Mouse (Mus musculus) brain, embryonic 14.5 days (tissue): ENCODE data around the gene Gsk3a. TPM values are rescaled to one million over a fixed set of nuclear protein-coding genes. Genes with fewer than 3 reads are reported as not detected.
A peak's percentile ranks its signal among the peaks of the same experiment; 100 is the strongest.

Experiments used
- DNase-seq: peaks from one replicate; pipeline ENCODE4 v3.0.0-alpha.2; 2011; ENCODE audit warnings: low read depth
- CTCF ChIP-seq: fragments of 200-500 bp; IDR thresholded peaks from 2 replicates; pipeline ENCODE4 v1.5.1; 2012; ENCODE audit warnings: inconsistent platforms, mild to moderate bottlenecking, moderate library complexity, borderline replicate concordance; ENCODE audit not compliant: insufficient read depth, insufficient read length; ENCODE audit errors: extremely low read depth
- POLR2A ChIP-seq: fragments of 200-500 bp; IDR thresholded peaks from 2 replicates; pipeline ENCODE4 v1.6.1; 2012; ENCODE audit warnings: mild to moderate bottlenecking, inconsistent platforms, borderline replicate concordance; ENCODE audit not compliant: poor library complexity, insufficient read depth, insufficient read length, severe bottlenecking; ENCODE audit errors: extremely low read depth
- polyA plus RNA-seq: library from polyadenylated mRNA; depleted of rRNA; stranded (reverse); fragments of >200 nt; gene quantifications from 2 replicates; pipeline ENCODE4 v1.2.3, GENCODE M21; 2012

Gsk3a gene
- polyA plus RNA-seq, 1 experiment, result 224 TPM

GRCm38 (mm10) chr7:25227523-25228300 is 9.9 kb downstream of the Gsk3a start:
- DNase-seq, result no peak
- TF ChIP-seq POLR2A (no peak), CTCF (no peak)

- TF ChIP-seq POLR2A (no peak), CTCF (no peak)
- DNase-seq, result no peak
Observed at GRCm38 (mm10) chr7:25222275-25222967, 15.2 kb downstream of the Gsk3a start.

GRCm38 (mm10) chr7:25221102-25221883 is 16.4 kb downstream of the Gsk3a start, which contains the start of gene Zfp526:
Zfp526 (plus strand) TSS chr7:25221425.
- DNase-seq, result peak; percentile 100
- TF ChIP-seq CTCF, result peak; percentile 19; the same call in 1 of the 2 replicates
- TF ChIP-seq POLR2A, result no peak

- TF ChIP-seq CTCF, result no peak
- TF ChIP-seq POLR2A, result no peak
- DNase-seq, result peak; percentile 11
Observed at GRCm38 (mm10) chr7:25220457-25221101, 17.1 kb downstream of the Gsk3a start, which contains the start of gene Dedd2. Dedd2 (minus strand) TSS chr7:25220615.

GRCm38 (mm10) chr7:25219756-25220456 is 17.7 kb downstream of the Gsk3a start:
- DNase-seq, result peak; percentile 98
- TF ChIP-seq POLR2A (no peak), CTCF (no peak)

- TF ChIP-seq POLR2A (no peak), CTCF (no peak)
- DNase-seq, result no peak
Observed at GRCm38 (mm10) chr7:25219416-25219750, 18.3 kb downstream of the Gsk3a start.

GRCm38 (mm10) chr7:25218705-25219415 is 18.8 kb downstream of the Gsk3a start:
- peak; percentile 77 for DNase-seq

GRCm38 (mm10) chr7:25217653-25218395 is 19.8 kb downstream of the Gsk3a start:
- TF ChIP-seq CTCF, result no peak
- no peak for TF ChIP-seq POLR2A
- DNase-seq, result no peak

More at GRCm38 (mm10) chr7:25218705-25219415, 18.8 kb downstream of the Gsk3a start:
- no peak for TF ChIP-seq POLR2A
- peak; percentile 13; the same call in 1 of the 2 replicates for TF ChIP-seq CTCF

GRCm38 (mm10) chr7:25214172-25214571 is 23.5 kb downstream of the Gsk3a start:
- TF ChIP-seq POLR2A (no peak), CTCF (no peak)
- DNase-seq, result no peak

GRCm38 (mm10) chr7:25213099-25213498 is 24.6 kb downstream of the Gsk3a start:
- TF ChIP-seq CTCF (no peak), POLR2A (no peak)
- no peak for DNase-seq
